Mouse (Mus musculus): ENCODE measurements around the gene D5Ertd579e. TPM values are rescaled to one million over a fixed set of nuclear protein-coding genes. Genes with fewer than 3 reads are reported as not detected.

Gene D5Ertd579e
- polyA plus RNA-seq (2012; rRNA removed; ENCODE audit: low replicate concordance), result 38.4 and 57.8 TPM in 2 replicates

GRCm38 (mm10) chr5:36695461-36696231 is at the start of gene D5Ertd579e:
TSS of gene D5Ertd579e (minus strand) at chr5:36696024.

GRCm38 (mm10) chr5:36593176-36593575 is 102.6 kb downstream of the D5Ertd579e start, which contains the start of gene Tbc1d14:
TSS of gene Tbc1d14 (minus strand) at chr5:36593276.

Other genes with a start within 250 kb of the D5Ertd579e start
- 20.2 and 31.3 TPM in 2 replicates for gene Grpel1, start 231.0 kb downstream of the D5Ertd579e start, polyA plus RNA-seq (2012; rRNA removed; ENCODE audit: low replicate concordance)
- 12.7 and 16.4 TPM in 2 replicates for gene Tada2b, start 211.7 kb downstream of the D5Ertd579e start, polyA plus RNA-seq (2012; rRNA removed; ENCODE audit: low replicate concordance)
- 0.08 and 0.11 TPM in 2 replicates for gene Ccdc96, start 211.4 kb downstream of the D5Ertd579e start, polyA plus RNA-seq (2012; rRNA removed; ENCODE audit: low replicate concordance)
- 20.4 and 35.3 TPM in 2 replicates for gene Tbc1d14, start 102.7 kb downstream of the D5Ertd579e start, polyA plus RNA-seq (2012; rRNA removed; ENCODE audit: low replicate concordance)
- gene Bloc1s4, start 52.6 kb upstream of the D5Ertd579e start, polyA plus RNA-seq (2012; rRNA removed; ENCODE audit: low replicate concordance), result 14.9 and 23.6 TPM in 2 replicates
- gene Mrfap1, start 100.7 kb upstream of the D5Ertd579e start, polyA plus RNA-seq (2012; rRNA removed; ENCODE audit: low replicate concordance), result 89.9 and 204 TPM in 2 replicates
- gene Man2b2, start 134.6 kb upstream of the D5Ertd579e start, polyA plus RNA-seq (2012; rRNA removed; ENCODE audit: low replicate concordance), result 105 and 134 TPM in 2 replicates
- gene Ppp2r2c, start 172.5 kb upstream of the D5Ertd579e start, polyA plus RNA-seq (2012; rRNA removed; ENCODE audit: low replicate concordance), result 6.4 TPM in 1 of 2 replicates, not detected in the other

All from subcutaneous adipose tissue, adult 2 months (tissue).